Mouse (Mus musculus) adrenal gland, postnatal 10 days (tissue): ENCODE measurements at regions not wholly inside any gene's neighbourhood (a gene's known extent, or its start where the extent isn't known, plus 50 kb on each side); places are given as distances from the start of the nearest gene placed in this dataset.

Experiments
- DNase-seq: peaks from one replicate; pipeline ENCODE4 v3.0.0; 2021; ENCODE audit warnings: mixed read lengths

GRCm38 (mm10) chr12:98039677-98040076 is 219.6 kb downstream of the Galc start:
- DNase-seq: no peak

GRCm38 (mm10) chr12:98023655-98024054 is 235.6 kb downstream of the Galc start:
- DNase-seq: no peak

GRCm38 (mm10) chr12:98014607-98015278 is 244.5 kb downstream of the Galc start:
- no peak for DNase-seq

- no peak for DNase-seq
Measured at GRCm38 (mm10) chr12:98009175-98009574, 250.1 kb downstream of the Galc start.

- no peak for DNase-seq
Measured at GRCm38 (mm10) chr12:98005671-98006469, 253.4 kb downstream of the Galc start.

- no peak for DNase-seq
Measured at GRCm38 (mm10) chr12:98002217-98002616, 257.0 kb downstream of the Galc start.

GRCm38 (mm10) chr12:97994884-97995283 is 264.4 kb downstream of the Galc start:
- DNase-seq: no peak

- no peak for DNase-seq
Measured at GRCm38 (mm10) chr12:97993937-97994336, 265.3 kb downstream of the Galc start.

- DNase-seq: no peak
Measured at GRCm38 (mm10) chr12:97983390-97983789, 275.9 kb downstream of the Galc start.

GRCm38 (mm10) chr12:97978668-97979067 is 280.6 kb downstream of the Galc start:
- DNase-seq: no peak

GRCm38 (mm10) chr12:97978178-97978651 is 281.0 kb downstream of the Galc start:
- DNase-seq: no peak

GRCm38 (mm10) chr12:97977633-97978032 is 281.6 kb downstream of the Galc start:
- no peak for DNase-seq

- DNase-seq: no peak
Measured at GRCm38 (mm10) chr12:97973909-97974510, 285.2 kb downstream of the Galc start.

GRCm38 (mm10) chr12:97957201-97957600 is 302.1 kb downstream of the Galc start:
- no peak for DNase-seq

GRCm38 (mm10) chr12:97953336-97953735 is 305.9 kb downstream of the Galc start:
- no peak for DNase-seq

- no peak for DNase-seq
Measured at GRCm38 (mm10) chr12:97952204-97952603, 307.1 kb downstream of the Galc start.

- DNase-seq: no peak
Measured at GRCm38 (mm10) chr12:97950072-97950471, 309.2 kb downstream of the Galc start.

- no peak for DNase-seq
Measured at GRCm38 (mm10) chr12:97947421-97947820, 311.8 kb downstream of the Galc start.

- no peak for DNase-seq
Measured at GRCm38 (mm10) chr12:97938361-97938760, 320.9 kb downstream of the Galc start.

- DNase-seq: no peak
Measured at GRCm38 (mm10) chr12:97929877-97930276, 329.4 kb downstream of the Galc start.

GRCm38 (mm10) chr12:97927036-97927435 is 332.2 kb downstream of the Galc start:
- DNase-seq: no peak

- no peak for DNase-seq
Measured at GRCm38 (mm10) chr12:97921349-97922264, 337.7 kb downstream of the Galc start.
